ENCODE assay signal across 8 mouse cellular contexts in the genomic region with DNA sequence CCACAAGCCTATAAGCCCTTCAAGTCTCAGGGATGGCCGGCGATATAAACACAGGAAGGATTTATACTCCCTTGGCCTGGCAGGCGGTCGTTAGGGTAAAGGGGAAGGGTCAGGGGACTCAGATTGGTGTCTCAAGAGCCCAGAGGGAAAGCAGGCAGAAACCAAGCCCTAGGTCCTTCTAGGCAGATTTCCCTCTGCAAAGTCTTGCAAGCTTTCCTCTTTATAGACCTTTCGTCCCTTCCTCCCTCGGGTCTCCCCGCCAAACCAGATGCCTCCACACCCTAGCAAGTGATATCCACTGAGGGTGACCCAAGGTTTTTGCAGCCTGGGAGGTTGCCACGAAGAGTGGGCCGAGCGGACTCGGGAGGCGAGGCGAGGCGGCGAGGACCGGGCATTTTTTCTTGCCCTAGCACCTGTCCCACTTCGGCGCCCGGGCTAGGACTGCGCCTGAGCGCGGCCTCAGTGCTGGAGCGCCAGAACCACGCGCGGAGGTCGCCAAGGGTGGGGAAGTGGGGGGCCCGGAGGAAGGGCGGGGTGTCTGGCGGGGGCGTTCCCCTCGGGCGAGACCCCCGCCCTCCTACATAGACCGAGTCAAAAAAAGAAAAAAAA. TPM values are rescaled to one million over a fixed set of nuclear protein-coding genes. Genes with fewer than 3 reads are reported as not detected.
DNase-seq lines count a peak whose midpoint lies in the region; ATAC-seq and TF ChIP-seq lines count a peak whose summit lies in the region.

No protein-coding gene starts in this region.

- TF ChIP-seq EP300 in CH12.LX (IDR thresholded peaks at IDR 0.05; ENCODE audit: low read length) = no peak

- TF ChIP-seq POLR2A in CH12.LX (IDR thresholded peaks at IDR 0.05; ENCODE audit: low read depth, low read length) = no peak

- no peaks in the 10 kb centered on the region for H3K36me3 ChIP-seq in CH12.LX (replicated peaks in 1 of 2; ENCODE audit: control insufficient read depth in 1 of 2, insufficient read depth in 1 of 2, low read length in 1 of 2)
- H3K36me3 ChIP-seq in heart, embryonic 15.5 days = no peaks in the 10 kb centered on the region
- no peaks in the 10 kb centered on the region for H3K36me3 ChIP-seq in midbrain, embryonic 13.5 days

- no peaks in the 10 kb centered on the region for H3K79me2 ChIP-seq in CH12.LX (replicated peaks; ENCODE audit: control insufficient read depth, extremely low read depth, insufficient read depth, poor library complexity, severe bottlenecking)

- TF ChIP-seq CTCF in CH12.LX (conservative IDR thresholded peaks at IDR 0.05 in 1 of 2, IDR thresholded peaks at IDR 0.05 in 1 of 2; ENCODE audit: low read depth in 2 of 2, low read length in 2 of 2) = no peak

- H3K4me3 ChIP-seq in CH12.LX (replicated peaks in 1 of 3; ENCODE audit: low read depth in 2 of 3, low read length in 2 of 3, poor library complexity in 1 of 3) = peak overlapping the region in 1 of 3 experiments; percentile 94
- peak overlapping the region; percentile 64 for H3K4me3 ChIP-seq in heart, embryonic 15.5 days
- H3K4me3 ChIP-seq in midbrain, embryonic 13.5 days (replicated peaks) = peak overlapping the region; percentile 61

- H3K4me1 ChIP-seq in CH12.LX (ENCODE audit: control insufficient read depth in 1 of 2, insufficient read depth in 2 of 2) = peaks cover 0 to 17% of the 10 kb centered on the region in 2 experiments; a peak in 2 of 4 replicates
- peaks cover 10% of the 10 kb centered on the region; the same call in 1 of the 2 replicates for H3K4me1 ChIP-seq in heart, embryonic 15.5 days (replicated peaks)
- H3K4me1 ChIP-seq in midbrain, embryonic 13.5 days (replicated peaks) = peaks cover 6% of the 10 kb centered on the region; the same call in 1 of the 2 replicates

- in situ Hi-C loops in CH12.LX (cut with MboI; ENCODE audit: low pct_ligation_motif_present, low pct_unique_long_range_greater_than_20kb, low sequenced_read_pairs) = loop anchor here (10.0 kb wide), 1 partner anchor 64 kb away; no protein-coding TSS in a partner anchor

- ATAC-seq in heart, embryonic 15.5 days (replicated peaks; ENCODE audit: insufficient number of reproducible peaks, insufficient read depth, low FRiP score, low read depth) = no peak
- ATAC-seq in midbrain, embryonic 13.5 days = no peak

- peak overlapping the region; percentile 2; the same call in 1 of the 2 replicates for H3K9ac ChIP-seq in CH12.LX (ENCODE audit: insufficient read depth, low read depth)
- H3K9ac ChIP-seq in heart, embryonic 15.5 days = peak overlapping the region; percentile 61
- H3K9ac ChIP-seq in midbrain, embryonic 13.5 days (replicated peaks) = peak overlapping the region; percentile 59; the same call in 1 of the 2 replicates

- no peak for TF ChIP-seq RAD21 in CH12.LX (IDR thresholded peaks at IDR 0.05; ENCODE audit: low read depth, low read length)

- H3K9me3 ChIP-seq in CH12.LX (replicated peaks; ENCODE audit: low read length) = no peaks in the 10 kb centered on the region
- no peaks in the 10 kb centered on the region for H3K9me3 ChIP-seq in heart, embryonic 15.5 days (replicated peaks)
- H3K9me3 ChIP-seq in midbrain, embryonic 13.5 days = no peaks in the 10 kb centered on the region

- WGBS in heart, embryonic 15.5 days = 16% methylated on average over 35 of the region's 35 CpGs
- WGBS in midbrain, embryonic 13.5 days = 17% methylated on average over 35 of the region's 35 CpGs

- peak overlapping the region; percentile 51 for H3K4me2 ChIP-seq in CH12.LX (ENCODE audit: insufficient read depth, low read depth, poor library complexity, severe bottlenecking)
- H3K4me2 ChIP-seq in heart, embryonic 15.5 days = peak overlapping the region; percentile 90
- peak overlapping the region; percentile 70 for H3K4me2 ChIP-seq in midbrain, embryonic 13.5 days (replicated peaks)

- H3K27me3 ChIP-seq in CH12.LX (replicated peaks) = peaks cover 14% of the 10 kb centered on the region
- peaks cover 12% of the 10 kb centered on the region for H3K27me3 ChIP-seq in heart, embryonic 15.5 days
- no peaks in the 10 kb centered on the region for H3K27me3 ChIP-seq in midbrain, embryonic 13.5 days

- DNase-seq in A20 (ENCODE audit: low read depth, low spot score) = peak; percentile 33
- DNase-seq in CH12.LX (ENCODE audit: extremely low read depth) = no peak
- DNase-seq in embryo, embryonic 10 days (ENCODE audit: low spot score) = peak; percentile 7
- DNase-seq in kidney, postnatal 14 days = peak; percentile 24
- peak; percentile 35 for DNase-seq in thymus, postnatal 4 days
- DNase-seq in frontal cortex, postnatal 14 days (ENCODE audit: low spot score in 2 of 2) = no peak

- no peak overlapping the region for H3K27ac ChIP-seq in CH12.LX (ENCODE audit: insufficient read depth, low read depth)
- peak overlapping the region; percentile 62; the same call in 1 of the 2 replicates for H3K27ac ChIP-seq in heart, embryonic 15.5 days
- H3K27ac ChIP-seq in midbrain, embryonic 13.5 days = no peak overlapping the region

- dilution Hi-C loops in CH12.LX (cut with MboI; ENCODE audit: extremely low pct_ligation_motif_present, extremely low pct_unique_long_range_greater_than_20kb, low sequenced_read_pairs) = no loop called here

TF ChIP-seq in CH12.LX, 34 proteins besides CTCF, POLR2A, EP300 and RAD21:
- TF ChIP-seq JUND (conservative IDR thresholded peaks at IDR 0.05; ENCODE audit: low read depth, low read length) (no peak), MEF2A (IDR thresholded peaks at IDR 0.05; ENCODE audit: borderline replicate concordance, low read depth, low read length) (no peak), POLR2AphosphoS2 (IDR thresholded peaks at IDR 0.05; ENCODE audit: low read depth, low read length) (no peak), UBTF (IDR thresholded peaks at IDR 0.05; ENCODE audit: low read depth, low read length) (no peak), IRF4 (IDR thresholded peaks at IDR 0.05; ENCODE audit: low read depth, low read length) (no peak), CHD1 (IDR thresholded peaks at IDR 0.05; ENCODE audit: low read depth, low read length) (no peak), ZNF384 (IDR thresholded peaks at IDR 0.05; ENCODE audit: low read depth, low read length) (no peak), ZMIZ1 (IDR thresholded peaks at IDR 0.05; ENCODE audit: low read depth, low read length) (no peak), PAX5 (IDR thresholded peaks at IDR 0.05; ENCODE audit: low read length) (no peak), JUN (IDR thresholded peaks at IDR 0.05; ENCODE audit: insufficient read depth, low read depth, low read length) (no peak), MAFK (IDR thresholded peaks at IDR 0.05; ENCODE audit: insufficient replicate concordance, low read length) (no peak), TBP (conservative IDR thresholded peaks at IDR 0.05; ENCODE audit: low read depth, low read length) (no peak), TCF12 (IDR thresholded peaks at IDR 0.05; ENCODE audit: low read depth, low read length) (no peak), ETS1 (conservative IDR thresholded peaks at IDR 0.05; ENCODE audit: low read depth, low read length) (no peak), USF1 (IDR thresholded peaks at IDR 0.05; ENCODE audit: low read depth, low read length) (no peak), ZC3H11A (IDR thresholded peaks at IDR 0.05; ENCODE audit: low read depth, low read length) (no peak)

RNA-seq across cellular contexts. Expression of gene Bcorl1, which starts 0.6 kb away (rescaled TPM):
- 1.3 and 1.9 TPM in 2 replicates for total RNA-seq in CH12.LX (2012; rRNA removed)
- 0.18 and 0.30 TPM in 2 replicates for total RNA-seq in CH12.LX (2014; rRNA removed)
- polyA plus RNA-seq in CH12.LX (2012; ENCODE audit: insufficient read length, low read depth) = 2.2 and 3.1 TPM in 2 replicates
- 3.1 and 4.2 TPM in 2 replicates for polyA plus RNA-seq in heart, embryonic 15.5 days (2015; fragmentation: Nextera tagmentation; extraction: Ambion mirVana)
- polyA plus RNA-seq in midbrain, embryonic 13.5 days (2015; fragmentation: Nextera tagmentation; extraction: Ambion mirVana) = 6.6 TPM in 2 replicates

Comparison
In these comparisons a context has a peak if more than half of its experiments do, and no peak if none do; other contexts are left out.
1. DNase-seq: peak in A20 (single experiment), embryo, embryonic 10 days (single experiment), kidney, postnatal 14 days (single experiment) and thymus, postnatal 4 days (single experiment); none in CH12.LX (single experiment) and frontal cortex, postnatal 14 days (0 of 2).
2. H3K9ac ChIP-seq: peak in every context shown above with its lines; median percentile 61 in heart, embryonic 15.5 days; 59 in midbrain, embryonic 13.5 days; 2 in CH12.LX.
3. Peak in every context shown above with its lines, with median percentiles within 50 percentile points of each other: H3K4me2 ChIP-seq.